Mouse (Mus musculus): ENCODE data around the gene Olfr1351.
"Not testable (repeated sequence)": the region's sequence is repeated elsewhere in the genome, so short reads cannot be mapped to it uniquely, and the experiment has no call there.

Gene Olfr1351

GRCm38 (mm10) chr10:79012172-79012571, at the start of gene Olfr1351:
TSS of gene Olfr1351 (plus strand) at chr10:79012472.
- no peak for DNase-seq

- not testable (repeated sequence) for DNase-seq
These were observed 49.3 kb upstream of the Olfr1351 start, which contains the start of gene Olfr1353 for GRCm38 (mm10) chr10:78963009-78963408. TSS of gene Olfr1353 (plus strand) at chr10:78963309.

- DNase-seq: no peak
These were observed 31.5 kb upstream of the Olfr1351 start, which contains the start of gene Olfr1352 for GRCm38 (mm10) chr10:78980750-78981149. TSS of gene Olfr1352 (plus strand) at chr10:78981050.

- no peak for DNase-seq
These were observed 16.2 kb downstream of the Olfr1351 start, which contains the start of gene Olfr57 for GRCm38 (mm10) chr10:79028441-79028840. TSS of gene Olfr57 (plus strand) at chr10:79028741.

- DNase-seq: not testable (repeated sequence)
These were observed 30.2 kb downstream of the Olfr1351 start for GRCm38 (mm10) chr10:79042457-79042856.

GRCm38 (mm10) chr10:79057370-79057769, 45.1 kb downstream of the Olfr1351 start:
- DNase-seq: not testable (repeated sequence)
